Mouse (Mus musculus): ENCODE results near the gene Egr4. TPM values are rescaled to one million over a fixed set of nuclear protein-coding genes. Genes with fewer than 3 reads are reported as not detected.

The Egr4 gene
- polyA plus RNA-seq, 1 experiment from 2014 or later, result not detected

DNA sequence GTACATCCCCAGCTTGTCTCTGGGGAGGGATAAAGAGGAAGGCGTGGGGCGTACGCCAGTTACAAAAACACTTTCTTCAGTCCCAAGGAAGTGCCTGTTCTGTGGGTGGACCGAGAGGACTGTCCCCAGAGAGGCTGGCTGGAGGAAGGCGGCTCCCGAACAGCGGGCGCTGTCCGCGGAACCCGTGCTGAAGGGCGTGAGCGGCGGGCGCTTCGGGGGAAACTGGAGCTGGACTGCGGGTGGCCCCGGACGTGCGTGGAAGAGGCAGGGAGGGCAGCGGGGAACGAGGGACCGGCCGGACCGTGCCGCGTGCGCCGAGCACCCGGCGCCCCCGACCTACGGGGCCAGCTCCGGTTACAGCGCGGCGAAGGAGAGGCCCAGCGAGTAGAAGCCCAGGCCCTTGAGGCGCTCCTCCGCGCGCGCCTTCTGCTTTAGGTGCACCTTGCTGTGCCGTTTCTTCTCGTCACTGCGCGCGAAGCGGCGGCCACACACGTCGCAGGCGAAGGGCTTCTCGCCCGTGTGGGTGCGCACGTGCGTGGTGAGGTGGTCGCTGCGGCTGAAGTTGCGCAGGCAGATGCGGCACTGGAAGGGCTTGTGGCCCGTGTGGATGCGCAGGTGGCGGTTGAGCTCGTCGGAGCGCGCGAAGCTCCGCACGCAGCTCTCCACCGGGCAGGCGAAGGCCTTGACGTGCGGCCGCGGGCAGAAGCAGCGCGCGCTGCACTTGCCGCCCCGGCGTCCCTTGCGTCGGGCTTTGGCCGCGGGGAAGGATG is 1.9 kb downstream of the Egr4 start:
- Histone ChIP-seq H3K9me3 (replicated peaks) (no peaks in the 10 kb centered on the region), H3K36me3 (no peaks in the 10 kb centered on the region), H3K27me3 (ENCODE audit: low read depth, poor library complexity, severe bottlenecking) (peaks cover 82% of the 10 kb centered on the region), H3K4me3 (peak overlapping the region; percentile 60), H3K4me1 (peaks cover 29% of the 10 kb centered on the region), H3K27ac (replicated peaks) (no peak overlapping the region; the same call in 1 of the 2 replicates)
- peak; percentile 52 for DNase-seq (ENCODE audit: low spot score)
- WGBS, result under 1% methylated on average over 88 of the region's 88 CpGs

DNA sequence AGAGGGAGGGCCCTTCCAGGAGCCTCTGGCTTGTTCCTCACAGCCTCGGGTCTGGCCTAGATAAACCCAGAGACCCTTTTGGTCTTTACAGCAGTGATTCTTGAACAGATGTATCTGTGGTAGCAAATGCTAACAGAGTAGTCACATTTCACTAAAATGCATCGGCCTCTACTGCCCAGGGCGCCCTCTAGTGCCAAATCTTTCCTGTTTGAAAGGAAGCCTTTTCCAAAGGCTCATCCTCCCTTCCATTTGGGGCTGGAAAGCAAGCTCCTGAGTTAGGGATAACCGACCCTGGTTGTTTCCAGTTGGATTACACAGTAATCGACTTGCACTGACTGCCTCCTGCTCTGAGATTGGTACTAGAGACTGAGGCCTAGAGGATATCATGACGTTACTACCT is 2.9 kb downstream of the Egr4 start:
- no peak overlapping the region for H3K4me3 ChIP-seq
- H3K27me3 ChIP-seq (ENCODE audit: low read depth, poor library complexity, severe bottlenecking), result peaks cover 78% of the 10 kb centered on the region
- H3K27ac ChIP-seq (replicated peaks), result no peak overlapping the region
- peak; percentile 52 for DNase-seq (ENCODE audit: low spot score)
- peaks cover 29% of the 10 kb centered on the region for H3K4me1 ChIP-seq
- H3K36me3 ChIP-seq, result no peaks in the 10 kb centered on the region
- 4% methylated on average over 6 of the region's 6 CpGs for WGBS
- H3K9me3 ChIP-seq (replicated peaks), result no peaks in the 10 kb centered on the region

DNA sequence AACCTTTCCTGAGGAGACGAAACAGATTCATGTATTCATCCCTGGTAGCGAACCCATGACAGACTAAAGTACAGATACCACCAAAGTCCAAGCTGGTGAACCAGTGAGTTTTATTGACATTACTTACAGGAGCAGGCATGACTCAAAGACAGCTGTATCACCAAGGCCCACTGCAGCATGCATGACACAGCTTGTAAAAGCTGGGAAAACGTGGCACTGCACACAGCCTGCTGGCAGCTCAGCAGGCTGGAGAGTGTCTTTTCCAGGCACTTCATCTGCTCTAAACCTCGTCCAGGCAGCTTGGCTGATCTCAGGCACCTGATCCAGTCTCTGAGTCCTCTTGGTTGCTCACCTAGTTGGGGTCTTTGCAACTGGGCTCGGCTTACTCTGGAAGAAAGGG is 4.8 kb downstream of the Egr4 start:
- 44% methylated on average over 5 of the region's 5 CpGs for WGBS
- H3K4me1 ChIP-seq, result peaks cover 26% of the 10 kb centered on the region
- H3K4me3 ChIP-seq, result no peak overlapping the region
- peaks cover 76% of the 10 kb centered on the region for H3K27me3 ChIP-seq (ENCODE audit: low read depth, poor library complexity, severe bottlenecking)
- H3K9me3 ChIP-seq (replicated peaks), result no peaks in the 10 kb centered on the region
- H3K36me3 ChIP-seq, result no peaks in the 10 kb centered on the region
- no peak for DNase-seq (ENCODE audit: low spot score)
- no peak overlapping the region for H3K27ac ChIP-seq (replicated peaks)

DNA sequence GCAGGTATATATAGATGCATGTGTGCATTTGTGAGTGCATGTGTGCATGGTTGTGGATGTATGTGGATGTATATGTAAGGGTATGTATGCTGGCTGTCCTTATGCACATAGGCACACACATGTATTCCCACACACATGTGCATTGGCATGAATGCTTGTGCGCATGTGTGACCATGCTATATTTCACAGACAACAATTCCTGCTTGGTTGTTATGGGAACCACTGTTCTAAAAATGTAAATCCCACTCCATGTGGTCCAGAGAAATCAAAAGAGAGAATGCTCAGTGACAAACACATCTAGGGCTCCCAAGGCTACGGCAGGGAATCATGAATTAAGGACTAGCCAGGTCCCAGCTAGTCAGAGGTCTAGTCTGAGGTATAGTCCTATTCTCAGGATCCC is 8.5 kb downstream of the Egr4 start:
- H3K9me3 ChIP-seq (replicated peaks), result no peaks in the 10 kb centered on the region
- H3K36me3 ChIP-seq, result no peaks in the 10 kb centered on the region
- H3K4me3 ChIP-seq, result no peak overlapping the region
- DNase-seq (ENCODE audit: low spot score), result no peak
- H3K27ac ChIP-seq (replicated peaks), result no peak overlapping the region
- H3K27me3 ChIP-seq (ENCODE audit: low read depth, poor library complexity, severe bottlenecking), result peaks cover 66% of the 10 kb centered on the region
- peaks cover 23% of the 10 kb centered on the region for H3K4me1 ChIP-seq
- 68% methylated on average over 2 of the region's 2 CpGs for WGBS

DNA sequence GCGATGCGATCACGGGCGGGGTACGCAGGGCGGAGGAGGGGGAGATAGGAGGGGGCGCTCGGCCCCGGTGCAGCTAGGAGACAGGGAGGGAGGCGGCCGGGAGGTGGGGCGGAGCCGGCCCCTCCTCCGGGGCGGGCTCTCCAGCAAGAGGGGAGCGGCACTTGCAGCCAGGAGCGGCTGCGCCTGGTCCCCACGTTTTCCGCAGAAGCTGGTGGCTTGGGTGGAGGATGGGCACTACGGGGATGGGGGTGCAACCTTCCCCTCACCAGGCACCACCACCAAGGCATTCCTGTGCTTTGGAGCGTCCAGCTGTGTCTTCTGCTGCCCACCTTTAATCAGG is 10.5 kb downstream of the Egr4 start, which contains the start of gene Fbxo41:
Gene Fbxo41, minus strand, starts transcription at position 84 of the 340 bp plus-strand sequence.
- peak; percentile 70 for DNase-seq (ENCODE audit: low spot score)
- Histone ChIP-seq H3K4me3 (peak within 1 kb of the TSS; percentile 77), H3K27ac (replicated peaks) (peak within 1 kb of the TSS; percentile 90), H3K4me1 (peaks cover 23% of the 10 kb centered on the region), H3K27me3 (ENCODE audit: low read depth, poor library complexity, severe bottlenecking) (peaks cover 50% of the 10 kb centered on the region), H3K36me3 (no peaks in the 10 kb centered on the region), H3K9me3 (replicated peaks) (no peaks in the 10 kb centered on the region)
- 1% methylated on average over 20 of the region's 22 CpGs for whole genome bisulfite sequencing

DNA sequence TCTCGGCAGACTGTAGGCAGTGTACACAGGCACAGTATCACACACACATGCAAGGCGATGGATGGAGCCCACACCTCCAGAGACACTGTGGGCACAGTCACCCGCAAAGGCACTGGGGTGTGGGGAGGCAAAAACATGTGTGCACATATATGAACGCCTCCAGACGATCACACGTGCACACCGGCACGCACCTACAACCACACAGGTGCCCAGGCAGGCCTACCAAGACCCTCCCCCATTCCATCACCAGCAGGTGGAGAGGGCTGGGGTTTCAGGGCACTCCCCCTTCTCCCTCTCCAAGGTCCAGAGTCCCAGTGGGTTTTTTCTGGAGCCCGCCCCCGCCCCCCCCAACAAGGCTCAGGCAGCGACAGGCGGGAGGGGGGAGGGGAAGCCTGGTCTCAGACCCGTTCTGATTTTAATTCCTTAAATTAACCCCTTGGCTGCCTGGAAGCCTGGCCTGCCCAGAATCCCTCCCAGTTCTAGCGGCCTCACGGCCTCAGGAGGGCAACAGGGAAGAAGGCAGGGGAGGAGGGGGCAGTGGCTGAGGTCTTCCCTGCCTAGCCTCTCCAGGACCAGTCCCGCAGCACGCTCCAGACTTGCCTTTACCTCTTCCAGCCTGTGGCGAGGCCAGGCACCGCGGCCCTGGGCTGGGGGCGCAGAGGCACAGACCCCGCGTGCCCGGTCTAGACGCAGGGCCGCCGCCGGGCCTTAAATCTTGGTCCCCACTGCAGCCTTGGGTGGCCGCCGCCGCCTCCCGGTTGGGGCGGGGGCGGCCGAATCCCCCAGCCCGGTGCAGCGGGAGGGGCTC is 11.1 kb downstream of the Egr4 start:
- Histone ChIP-seq H3K4me1 (peaks cover 23% of the 10 kb centered on the region), H3K27me3 (ENCODE audit: low read depth, poor library complexity, severe bottlenecking) (peaks cover 50% of the 10 kb centered on the region), H3K4me3 (peak overlapping the region; percentile 77), H3K27ac (replicated peaks) (peak overlapping the region; percentile 90), H3K9me3 (replicated peaks) (no peaks in the 10 kb centered on the region), H3K36me3 (no peaks in the 10 kb centered on the region)
- under 1% methylated on average over 37 of the region's 37 CpGs for WGBS
- DNase-seq (ENCODE audit: low spot score), result peak; percentile 73

DNA sequence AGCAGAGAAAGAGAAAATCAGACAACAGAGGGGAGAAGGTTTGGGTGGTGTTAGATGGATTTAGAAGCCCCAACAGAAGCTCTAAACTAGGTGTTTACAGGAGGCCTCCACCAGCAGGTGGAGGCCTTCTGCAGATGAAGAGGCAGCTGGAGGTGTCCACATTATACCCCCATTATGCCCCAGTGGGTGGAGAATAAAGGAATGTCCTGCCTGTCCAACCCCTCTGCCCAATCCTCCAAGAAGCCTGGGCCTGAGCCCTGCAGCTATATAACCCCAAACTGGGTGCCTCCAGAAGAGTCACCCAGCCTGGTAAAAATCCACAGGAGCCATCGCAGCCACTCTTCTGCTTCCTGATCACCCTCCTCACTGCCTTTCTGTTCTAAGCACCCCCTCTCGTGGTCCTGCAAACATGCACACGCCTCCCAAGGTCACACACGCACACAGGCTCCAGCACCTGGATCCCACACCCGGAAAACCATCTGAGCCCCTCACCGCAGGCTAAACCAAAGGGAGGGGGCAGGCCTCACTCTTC is 11.8 kb downstream of the Egr4 start:
- WGBS, result 11% methylated on average over 6 of the region's 6 CpGs
- H3K9me3 ChIP-seq (replicated peaks), result no peaks in the 10 kb centered on the region
- H3K27ac ChIP-seq (replicated peaks), result peak overlapping the region; percentile 90; the same call in 1 of the 2 replicates
- H3K4me3 ChIP-seq, result peak overlapping the region; percentile 77
- H3K27me3 ChIP-seq (ENCODE audit: low read depth, poor library complexity, severe bottlenecking), result peaks cover 50% of the 10 kb centered on the region
- H3K36me3 ChIP-seq, result no peaks in the 10 kb centered on the region
- H3K4me1 ChIP-seq, result peaks cover 23% of the 10 kb centered on the region
- DNase-seq (ENCODE audit: low spot score), result no peak

DNA sequence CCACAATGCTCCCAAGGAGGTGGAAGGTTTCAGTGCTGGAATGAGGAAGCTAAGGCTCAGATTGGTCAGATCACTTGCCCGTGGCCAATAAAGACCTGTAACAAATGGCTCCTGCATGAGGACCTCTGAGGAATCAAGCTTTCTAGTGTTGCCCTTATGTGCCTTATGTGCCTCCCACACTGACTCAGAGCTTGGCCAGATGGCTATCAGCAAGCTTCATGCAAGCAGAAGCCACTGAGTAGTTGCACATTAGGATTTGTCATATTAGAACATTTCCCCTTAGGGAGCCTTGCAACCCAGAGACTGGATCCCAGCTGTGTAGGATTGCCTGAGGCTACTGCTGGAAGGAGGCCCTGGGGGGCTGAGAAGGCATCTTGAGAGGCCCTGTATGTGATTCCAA is 13.0 kb downstream of the Egr4 start:
- peaks cover 23% of the 10 kb centered on the region for H3K4me1 ChIP-seq
- WGBS, result 76% methylated on average over 1 of the region's 1 CpGs
- peaks cover 44% of the 10 kb centered on the region for H3K27me3 ChIP-seq (ENCODE audit: low read depth, poor library complexity, severe bottlenecking)

DNA sequence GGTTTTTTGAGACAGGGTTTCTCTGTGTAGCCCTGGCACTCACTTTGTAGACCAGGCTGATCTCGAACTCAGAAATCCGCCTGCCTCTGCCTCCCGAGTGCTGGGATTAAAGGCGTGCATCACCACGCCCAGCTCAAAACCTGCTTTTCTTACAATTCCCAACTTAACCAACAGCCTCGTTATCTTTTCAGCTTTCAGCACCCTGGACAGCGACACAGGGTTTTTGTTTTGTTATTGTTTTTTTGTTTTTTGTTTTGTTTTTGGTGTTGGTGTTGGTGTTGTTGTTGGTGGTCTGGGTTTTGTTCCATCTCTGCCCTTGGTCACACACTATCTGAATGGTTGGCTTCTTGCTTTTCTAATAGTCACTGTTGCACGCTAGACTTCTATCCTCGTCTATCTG is 15.2 kb downstream of the Egr4 start:
- peaks cover 23% of the 10 kb centered on the region for H3K27me3 ChIP-seq (ENCODE audit: low read depth, poor library complexity, severe bottlenecking)
- H3K4me3 ChIP-seq, result no peak overlapping the region
- DNase-seq (ENCODE audit: low spot score), result no peak
- H3K36me3 ChIP-seq, result no peaks in the 10 kb centered on the region
- peaks cover 20% of the 10 kb centered on the region for H3K4me1 ChIP-seq
- 75% methylated on average over 9 of the region's 9 CpGs for WGBS
- H3K9me3 ChIP-seq (replicated peaks), result no peaks in the 10 kb centered on the region
- no peak overlapping the region for H3K27ac ChIP-seq (replicated peaks)

More for the DNA sequence above, 13.0 kb downstream of the Egr4 start:
- Histone ChIP-seq H3K36me3 (no peaks in the 10 kb centered on the region), H3K27ac (replicated peaks) (no peak overlapping the region), H3K9me3 (replicated peaks) (no peaks in the 10 kb centered on the region), H3K4me3 (no peak overlapping the region)
- DNase-seq (ENCODE audit: low spot score), result no peak

DNA sequence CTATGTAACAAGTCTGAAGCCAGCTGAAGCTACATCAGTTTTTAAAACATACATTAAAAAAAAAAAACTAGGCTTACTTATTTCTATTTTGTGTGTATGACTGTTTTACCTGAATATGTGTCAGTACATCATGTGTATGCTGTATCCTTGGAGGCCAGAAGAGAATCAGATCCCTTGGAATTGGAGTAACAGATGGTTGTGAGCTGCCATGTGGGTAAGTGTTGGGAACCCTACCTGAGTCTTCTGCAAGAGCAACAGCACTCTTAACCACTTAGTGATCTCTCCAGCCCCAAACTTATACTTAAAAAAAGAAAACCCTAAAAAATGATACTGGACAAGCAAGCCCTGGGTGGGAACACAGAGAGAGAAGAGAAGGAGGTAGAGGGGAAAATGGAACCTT is 16.4 kb downstream of the Egr4 start:
- peaks cover 15% of the 10 kb centered on the region for H3K27me3 ChIP-seq (ENCODE audit: low read depth, poor library complexity, severe bottlenecking)
- no peak overlapping the region for H3K27ac ChIP-seq (replicated peaks)
- H3K36me3 ChIP-seq, result no peaks in the 10 kb centered on the region
- no peak overlapping the region for H3K4me3 ChIP-seq
- H3K9me3 ChIP-seq (replicated peaks), result no peaks in the 10 kb centered on the region
- H3K4me1 ChIP-seq, result peaks cover 9% of the 10 kb centered on the region
- DNase-seq (ENCODE audit: low spot score), result no peak

DNA sequence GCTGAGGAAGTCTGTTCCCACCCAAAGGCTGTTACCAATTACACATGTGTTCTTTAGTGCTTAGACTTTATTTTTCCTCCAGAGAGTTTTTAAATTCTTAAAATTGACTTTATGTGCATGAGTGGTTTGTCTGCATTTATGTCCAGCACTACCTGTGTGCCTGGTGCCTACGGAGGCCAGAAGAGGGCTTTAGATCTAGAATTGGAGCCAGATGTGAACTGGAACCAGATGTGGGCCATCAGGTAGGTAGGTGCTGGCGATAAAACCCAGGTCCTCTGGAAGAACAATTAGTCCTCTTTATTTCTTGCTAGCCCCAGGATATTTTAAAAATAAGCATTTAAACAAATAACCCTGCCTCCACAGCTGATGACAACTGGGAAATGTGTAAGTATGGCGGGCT is 21.8 kb downstream of the Egr4 start:
- Histone ChIP-seq H3K4me3 (no peak overlapping the region), H3K27me3 (ENCODE audit: low read depth, poor library complexity, severe bottlenecking) (peaks cover 12% of the 10 kb centered on the region), H3K27ac (replicated peaks) (no peak overlapping the region), H3K4me1 (peaks cover 27% of the 10 kb centered on the region), H3K9me3 (replicated peaks) (no peaks in the 10 kb centered on the region), H3K36me3 (no peaks in the 10 kb centered on the region)
- DNase-seq (ENCODE audit: low spot score), result no peak
- WGBS, result 95% methylated on average over 3 of the region's 3 CpGs

DNA sequence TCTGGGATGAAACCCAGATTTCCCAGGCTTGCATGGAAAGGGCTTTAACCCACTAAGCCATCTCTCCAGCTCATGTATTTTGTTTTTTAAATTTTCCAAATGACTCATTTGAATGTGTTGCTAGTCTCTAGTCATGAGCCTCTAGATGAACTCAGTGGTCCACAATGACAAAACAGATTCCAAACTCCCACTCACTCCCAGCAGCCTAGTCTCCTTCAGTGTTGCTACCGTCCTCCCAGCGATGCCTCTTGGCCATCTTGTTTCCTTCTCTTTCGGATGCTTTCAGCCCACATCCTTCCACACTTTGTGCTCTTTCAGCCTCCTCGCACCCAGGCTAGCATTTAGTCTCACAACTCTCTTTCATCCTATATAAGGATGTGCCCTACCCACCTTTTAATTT is 23.1 kb downstream of the Egr4 start:
- peaks cover 25% of the 10 kb centered on the region for H3K27me3 ChIP-seq (ENCODE audit: low read depth, poor library complexity, severe bottlenecking)
- no peak overlapping the region for H3K27ac ChIP-seq (replicated peaks)
- no peaks in the 10 kb centered on the region for H3K9me3 ChIP-seq (replicated peaks)
- no peak overlapping the region for H3K4me3 ChIP-seq
- 89% methylated on average over 4 of the region's 4 CpGs for WGBS
- H3K4me1 ChIP-seq, result peaks cover 27% of the 10 kb centered on the region
- no peaks in the 10 kb centered on the region for H3K36me3 ChIP-seq
- DNase-seq (ENCODE audit: low spot score), result no peak

DNA sequence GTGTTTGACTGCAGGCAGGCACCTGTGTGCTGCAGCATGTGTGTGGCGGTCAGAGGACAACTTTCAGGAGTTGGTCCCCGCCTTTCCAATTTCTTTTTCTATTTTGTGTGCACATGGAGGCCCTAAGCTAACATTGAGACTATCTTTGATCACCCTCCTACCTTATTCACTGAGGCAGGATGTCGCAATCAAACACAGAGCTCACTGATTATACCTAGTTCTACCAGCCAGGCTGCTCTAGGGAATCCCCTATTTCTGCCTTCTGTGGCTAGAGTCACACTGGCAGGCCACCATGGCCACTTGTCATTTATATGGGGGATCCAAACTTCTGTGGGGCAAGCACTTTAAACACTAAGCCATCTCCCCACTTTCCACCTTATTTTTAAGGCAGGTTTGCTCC is 23.7 kb downstream of the Egr4 start:
- Histone ChIP-seq H3K4me1 (peaks cover 28% of the 10 kb centered on the region), H3K27ac (replicated peaks) (no peak overlapping the region; the same call in 1 of the 2 replicates), H3K36me3 (no peaks in the 10 kb centered on the region), H3K4me3 (no peak overlapping the region), H3K27me3 (ENCODE audit: low read depth, poor library complexity, severe bottlenecking) (peaks cover 31% of the 10 kb centered on the region), H3K9me3 (replicated peaks) (no peaks in the 10 kb centered on the region)
- 80% methylated on average over 3 of the region's 3 CpGs for WGBS
- no peak for DNase-seq (ENCODE audit: low spot score)
